Mouse (Mus musculus): ENCODE data around the gene BC048507. TPM values are rescaled to one million over a fixed set of nuclear protein-coding genes. Genes with fewer than 3 reads are reported as not detected.
"Not testable (repeated sequence)": the region's sequence is repeated elsewhere in the genome, so short reads cannot be mapped to it uniquely, and the experiment has no call there.

The BC048507 gene
- not detected in 2 replicates for polyA plus RNA-seq (2015; fragmentation: Nextera tagmentation; extraction: Ambion mirVana)

- Histone ChIP-seq H3K4me2 (no peak within 1 kb of the TSS), H3K4me1 (no peaks in the 10 kb centered on the region), H3K27ac (no peak within 1 kb of the TSS), H3K9me3 (no peaks in the 10 kb centered on the region), H3K27me3 (no peaks in the 10 kb centered on the region), H3K9ac (no peak within 1 kb of the TSS), H3K36me3 (no peaks in the 10 kb centered on the region), H3K4me3 (no peak within 1 kb of the TSS)
- no peak for ATAC-seq (ENCODE audit: insufficient number of reproducible peaks, low FRiP score, low TSS enrichment, low read depth)
- 75% methylated on average over 11 of the region's 11 CpGs for WGBS
Measured at GRCm38 (mm10) chr13:67863026-67863425, at the start of gene BC048507. Gene BC048507 (plus strand): TSS chr13:67863326.

DNA sequence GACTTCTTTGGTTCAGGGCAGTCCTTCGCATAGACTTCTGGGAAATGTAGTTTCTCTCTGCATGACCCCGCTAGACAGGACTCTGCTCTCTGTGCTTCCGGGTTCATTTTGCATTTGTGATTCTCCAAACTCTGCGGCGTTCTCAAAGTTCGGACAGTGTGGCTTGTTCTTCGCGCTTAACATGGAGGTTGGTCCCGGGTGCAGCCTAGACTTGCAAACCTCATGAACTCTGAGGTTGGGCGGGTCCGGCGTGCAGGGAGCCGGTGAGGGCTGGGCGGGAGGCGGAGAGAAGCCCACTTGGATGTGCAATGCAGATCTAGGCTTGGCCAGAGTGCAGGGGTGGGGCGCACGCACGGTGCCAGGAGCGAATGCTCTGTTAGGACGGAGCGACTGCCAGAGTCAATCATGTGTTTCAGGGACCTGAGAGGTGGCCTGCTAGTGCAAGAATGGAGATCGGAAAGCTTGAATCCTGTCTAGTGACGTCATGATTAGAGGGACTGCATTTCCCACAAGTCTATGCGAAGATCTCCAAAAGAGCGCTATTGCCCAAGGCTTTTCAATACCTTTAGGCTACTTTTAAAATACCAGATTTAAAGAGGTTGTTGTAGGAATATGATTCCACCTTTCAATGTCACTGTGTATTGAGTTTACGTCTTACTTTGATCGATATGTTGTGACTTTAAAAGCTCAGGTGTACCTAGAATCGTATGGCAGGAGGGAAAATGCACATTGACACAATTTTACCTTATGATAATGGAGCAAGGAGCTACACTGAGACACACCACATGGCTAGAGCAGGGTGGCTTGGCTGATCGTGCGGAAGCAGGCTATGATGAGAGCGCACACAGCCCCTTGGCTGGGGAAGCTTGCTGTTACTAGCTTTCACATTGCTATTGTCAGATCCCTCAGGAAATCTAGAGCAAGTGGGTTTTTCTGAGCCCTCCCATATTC lies 49.1 kb upstream of the BC048507 start, which contains the start of gene Zfp273:
Zfp273 (plus strand) TSS at position 31 of the 951 bp plus-strand sequence.
- Histone ChIP-seq H3K9me3 (no peaks in the 10 kb centered on the region), H3K36me3 (peaks cover 8% of the 10 kb centered on the region), H3K27ac (peak within 1 kb of the TSS; percentile 93), H3K4me3 (peak within 1 kb of the TSS; percentile 89), H3K27me3 (no peaks in the 10 kb centered on the region), H3K4me2 (peak within 1 kb of the TSS; percentile 65), H3K9ac (peak within 1 kb of the TSS; percentile 69), H3K4me1 (no peaks in the 10 kb centered on the region)
- WGBS: 4% methylated on average over 31 of the region's 31 CpGs
- ATAC-seq (ENCODE audit: insufficient number of reproducible peaks, low FRiP score, low TSS enrichment, low read depth): peak; percentile 92

DNA sequence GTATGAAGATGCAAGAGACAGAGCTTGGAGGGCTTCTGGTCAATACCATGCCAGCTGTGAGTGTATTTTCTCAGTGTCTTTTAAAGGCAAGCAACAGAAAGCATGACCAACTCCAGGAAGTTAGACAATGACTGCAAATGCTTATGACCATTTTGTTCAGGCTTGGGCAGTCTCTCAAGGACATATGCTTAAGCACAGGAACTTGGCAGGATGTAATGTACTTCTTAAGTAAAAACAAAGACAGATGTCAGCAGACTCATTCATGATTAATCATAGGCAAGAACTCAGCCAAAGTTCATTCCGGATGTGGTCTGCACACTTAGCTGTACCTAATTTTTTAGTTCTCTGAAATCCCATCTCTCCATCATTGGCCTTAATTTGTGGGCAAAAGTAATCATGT lies 44.5 kb upstream of the BC048507 start:
- Histone ChIP-seq H3K9ac (no peak overlapping the region), H3K4me1 (no peaks in the 10 kb centered on the region), H3K4me3 (no peak overlapping the region), H3K4me2 (no peak overlapping the region), H3K27ac (no peak overlapping the region), H3K9me3 (no peaks in the 10 kb centered on the region), H3K36me3 (peaks cover 29% of the 10 kb centered on the region), H3K27me3 (no peaks in the 10 kb centered on the region)
- no peak for ATAC-seq (ENCODE audit: insufficient number of reproducible peaks, low FRiP score, low TSS enrichment, low read depth)
- WGBS: 83% methylated on average over 1 of the region's 1 CpGs

DNA sequence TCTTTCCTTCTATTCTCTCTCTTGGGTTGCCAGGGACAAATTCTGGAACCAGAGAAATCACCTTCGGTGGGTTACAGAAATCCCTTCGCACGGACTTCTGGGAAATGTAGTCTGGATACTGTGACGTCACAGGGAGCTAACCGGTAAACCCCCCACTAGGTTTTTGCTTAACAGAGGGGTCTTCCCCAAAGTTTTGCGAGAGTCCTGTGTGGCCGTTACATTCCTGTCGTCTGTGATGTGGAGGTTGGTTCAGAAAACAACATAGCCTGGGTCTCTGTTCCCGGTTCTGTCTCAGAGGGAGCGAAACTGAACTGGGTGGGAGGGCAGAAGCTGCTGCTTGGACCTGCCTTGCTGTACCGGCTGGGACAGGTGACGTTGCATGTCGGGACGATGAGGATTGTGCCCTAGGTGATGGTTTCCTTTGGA lies 32.2 kb upstream of the BC048507 start, which contains the start of gene Gm10037:
Gm10037 (plus strand) TSS at position 196 of the 426 bp plus-strand sequence.
- Histone ChIP-seq H3K9ac (peak within 1 kb of the TSS; percentile 48), H3K4me1 (no peaks in the 10 kb centered on the region), H3K27me3 (no peaks in the 10 kb centered on the region), H3K27ac (no peak within 1 kb of the TSS; the same call in 1 of the 2 replicates), H3K4me2 (peak within 1 kb of the TSS; percentile 59), H3K36me3 (peaks cover 10% of the 10 kb centered on the region), H3K4me3 (peak within 1 kb of the TSS; percentile 61), H3K9me3 (no peaks in the 10 kb centered on the region)
- ATAC-seq (ENCODE audit: insufficient number of reproducible peaks, low FRiP score, low TSS enrichment, low read depth): peak; percentile 75
- 3% methylated on average over 14 of the region's 14 CpGs for WGBS

- not testable (repeated sequence) for H3K4me1 ChIP-seq; H3K9ac ChIP-seq; H3K36me3 ChIP-seq; H3K27ac ChIP-seq; H3K9me3 ChIP-seq; H3K4me3 ChIP-seq; H3K27me3 ChIP-seq; H3K4me2 ChIP-seq; ATAC-seq (ENCODE audit: insufficient number of reproducible peaks, low FRiP score, low TSS enrichment, low read depth)
Measured at GRCm38 (mm10) chr13:67833137-67833536, 30.0 kb upstream of the BC048507 start.

DNA sequence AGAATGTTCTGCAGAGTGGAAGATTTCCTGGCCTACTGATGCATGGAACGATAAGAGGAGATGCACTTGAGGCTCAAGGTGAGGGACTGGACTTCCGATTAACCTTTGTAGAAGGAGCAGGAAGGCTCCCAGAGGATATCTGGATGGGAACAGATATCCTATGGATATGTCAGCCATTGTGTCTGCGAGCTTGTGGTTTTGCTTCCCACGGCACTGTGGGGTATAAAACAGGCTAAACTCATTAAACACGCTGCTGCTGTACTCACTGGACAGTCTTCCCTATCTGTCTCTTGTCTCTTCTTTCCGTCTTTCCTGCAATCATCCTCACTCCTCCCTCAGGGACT lies 19.4 kb upstream of the BC048507 start:
- Histone ChIP-seq H3K27ac (no peak overlapping the region), H3K9ac (no peak overlapping the region), H3K4me3 (peak overlapping the region; percentile 40), H3K4me1 (peaks cover 2% of the 10 kb centered on the region; the same call in 1 of the 2 replicates), H3K27me3 (no peaks in the 10 kb centered on the region), H3K4me2 (peak overlapping the region; percentile 47), H3K36me3 (no peaks in the 10 kb centered on the region), H3K9me3 (no peaks in the 10 kb centered on the region)
- no peak for ATAC-seq (ENCODE audit: insufficient number of reproducible peaks, low FRiP score, low TSS enrichment, low read depth)
- 43% methylated on average over 6 of the region's 6 CpGs for WGBS

DNA sequence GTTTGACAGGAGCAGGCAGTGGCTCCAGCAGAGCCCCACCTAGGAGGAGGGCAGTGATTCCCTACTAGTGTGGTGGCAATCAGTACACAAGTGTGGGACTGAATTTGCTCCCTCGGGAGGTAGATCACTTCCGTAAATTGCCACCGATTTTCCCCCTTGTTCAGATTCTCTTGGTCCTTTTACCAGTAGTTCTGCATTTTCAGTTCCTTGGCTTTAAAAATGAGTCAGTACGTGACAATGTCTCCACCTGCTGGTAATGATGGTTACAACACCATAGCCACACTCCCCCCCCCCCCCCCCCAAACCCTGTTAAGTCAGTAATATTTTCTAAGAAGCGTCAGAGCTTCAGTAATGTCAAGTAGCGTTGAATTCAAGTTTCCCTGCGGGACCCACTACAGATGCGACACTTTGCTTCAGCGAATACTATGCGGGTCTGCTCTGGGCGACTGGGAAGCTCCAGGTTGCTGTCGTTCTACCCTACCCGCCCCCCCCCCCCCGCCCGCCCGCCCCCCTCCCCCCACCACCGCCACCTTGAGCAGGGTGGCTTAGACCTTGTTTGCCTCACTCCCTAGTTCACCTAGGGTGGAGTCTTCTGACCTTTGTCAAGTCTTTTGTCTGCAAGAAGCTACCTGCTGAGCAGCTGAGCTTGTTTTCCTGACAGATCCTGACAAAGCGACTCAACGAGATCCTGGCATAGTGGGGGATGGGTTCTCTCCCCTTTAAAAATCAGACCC lies 18.8 kb upstream of the BC048507 start:
- H3K9ac ChIP-seq: peak overlapping the region; percentile 31; the same call in 1 of the 2 replicates
- H3K36me3 ChIP-seq: no peaks in the 10 kb centered on the region
- H3K4me1 ChIP-seq: peaks cover 2% of the 10 kb centered on the region; the same call in 1 of the 2 replicates
- H3K4me3 ChIP-seq: peak overlapping the region; percentile 40
- H3K27me3 ChIP-seq: no peaks in the 10 kb centered on the region
- H3K9me3 ChIP-seq: no peaks in the 10 kb centered on the region
- ATAC-seq (ENCODE audit: insufficient number of reproducible peaks, low FRiP score, low TSS enrichment, low read depth): no peak
- peak overlapping the region; percentile 47 for H3K4me2 ChIP-seq
- H3K27ac ChIP-seq: no peak overlapping the region
- 1% methylated on average over 14 of the region's 19 CpGs for WGBS

DNA sequence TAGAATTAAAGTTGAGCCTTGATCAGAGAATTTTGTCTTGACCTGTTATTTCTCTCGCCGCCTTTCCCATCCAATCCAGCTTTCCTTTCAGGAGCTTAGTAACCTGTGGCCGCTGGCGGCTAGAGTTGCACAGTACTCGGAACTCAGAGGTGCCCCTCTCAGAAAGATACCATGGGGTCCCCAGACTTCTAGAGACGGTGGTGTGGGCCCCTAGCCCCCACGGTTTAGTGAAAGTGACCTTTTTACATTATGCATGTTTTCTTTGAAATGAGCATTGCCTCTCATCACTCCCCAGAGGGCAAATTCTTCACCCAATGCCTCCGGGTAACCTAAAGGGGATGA lies 18.3 kb upstream of the BC048507 start:
- Histone ChIP-seq H3K36me3 (no peaks in the 10 kb centered on the region), H3K27ac (no peak overlapping the region), H3K4me3 (peak overlapping the region; percentile 40), H3K4me1 (peaks cover 2% of the 10 kb centered on the region; the same call in 1 of the 2 replicates), H3K27me3 (no peaks in the 10 kb centered on the region), H3K4me2 (peak overlapping the region; percentile 47), H3K9ac (peak overlapping the region; percentile 31; the same call in 1 of the 2 replicates), H3K9me3 (no peaks in the 10 kb centered on the region)
- ATAC-seq (ENCODE audit: insufficient number of reproducible peaks, low FRiP score, low TSS enrichment, low read depth): no peak
- WGBS: 32% methylated on average over 8 of the region's 8 CpGs

- Histone ChIP-seq H3K9me3 (no peaks in the 10 kb centered on the region), H3K27me3 (no peaks in the 10 kb centered on the region), H3K4me3 (no peak overlapping the region), H3K4me1 (no peaks in the 10 kb centered on the region), H3K27ac (no peak overlapping the region), H3K36me3 (no peaks in the 10 kb centered on the region), H3K4me2 (no peak overlapping the region), H3K9ac (no peak overlapping the region)
- 81% methylated on average over 3 of the region's 3 CpGs for WGBS
- ATAC-seq (ENCODE audit: insufficient number of reproducible peaks, low FRiP score, low TSS enrichment, low read depth): no peak
Measured at GRCm38 (mm10) chr13:67850361-67850760, 12.8 kb upstream of the BC048507 start.

DNA sequence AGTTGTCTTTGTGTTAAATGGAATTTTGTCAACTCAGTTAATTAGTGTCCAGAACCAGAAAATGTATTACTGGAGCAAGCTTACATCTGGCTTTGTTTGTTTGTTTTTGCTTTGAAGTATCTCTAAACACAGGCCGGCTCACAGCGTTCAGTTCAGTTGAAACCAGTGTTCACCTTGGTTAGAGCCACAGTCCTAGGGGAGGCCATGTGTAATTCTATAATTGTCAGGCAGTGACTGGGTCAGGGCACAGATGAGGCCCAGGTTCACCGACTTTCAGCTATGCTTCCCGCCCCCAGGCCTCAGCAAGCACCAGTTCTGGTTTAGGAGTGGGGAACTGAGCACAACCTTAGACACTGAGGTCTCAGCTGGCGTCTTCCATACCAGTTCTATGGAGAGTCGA lies 10.0 kb upstream of the BC048507 start:
- no peaks in the 10 kb centered on the region for H3K9me3 ChIP-seq
- H3K4me2 ChIP-seq: no peak overlapping the region
- ATAC-seq (ENCODE audit: insufficient number of reproducible peaks, low FRiP score, low TSS enrichment, low read depth): no peak
- H3K27me3 ChIP-seq: no peaks in the 10 kb centered on the region
- no peak overlapping the region for H3K27ac ChIP-seq
- WGBS: 62% methylated on average over 6 of the region's 6 CpGs
- H3K9ac ChIP-seq: no peak overlapping the region
- no peak overlapping the region for H3K4me3 ChIP-seq
- H3K36me3 ChIP-seq: no peaks in the 10 kb centered on the region
- no peaks in the 10 kb centered on the region for H3K4me1 ChIP-seq

- H3K9me3 ChIP-seq: no peaks in the 10 kb centered on the region
- no peak overlapping the region for H3K27ac ChIP-seq
- no peak for ATAC-seq (ENCODE audit: insufficient number of reproducible peaks, low FRiP score, low TSS enrichment, low read depth)
- H3K9ac ChIP-seq: no peak overlapping the region
- no peak overlapping the region for H3K4me2 ChIP-seq
- H3K27me3 ChIP-seq: no peaks in the 10 kb centered on the region
- H3K4me1 ChIP-seq: no peaks in the 10 kb centered on the region
- no peaks in the 10 kb centered on the region for H3K36me3 ChIP-seq
- 83% methylated on average over 2 of the region's 2 CpGs for WGBS
- H3K4me3 ChIP-seq: no peak overlapping the region
Measured at GRCm38 (mm10) chr13:67853983-67854382, 9.1 kb upstream of the BC048507 start.

DNA sequence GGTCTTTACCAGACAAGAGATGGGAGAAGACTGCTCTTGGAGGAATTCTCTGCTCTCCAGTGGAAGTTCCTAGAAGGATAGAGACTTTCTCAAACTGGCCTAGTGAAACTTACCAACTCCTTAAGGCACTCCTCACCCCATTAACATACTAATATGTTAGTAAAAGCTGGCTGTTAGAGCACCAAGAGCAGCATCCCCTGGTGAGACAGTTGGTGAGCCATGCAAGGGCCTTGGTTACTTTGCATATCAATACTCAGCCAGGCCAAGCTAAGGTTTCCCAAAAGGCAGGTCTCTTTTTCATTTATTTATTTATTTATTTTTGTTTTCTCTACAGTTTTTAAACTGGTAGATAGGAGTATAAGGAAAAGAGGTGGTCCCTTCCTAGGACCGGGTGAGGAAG lies 5.8 kb upstream of the BC048507 start:
- Histone ChIP-seq H3K36me3 (no peaks in the 10 kb centered on the region), H3K9ac (no peak overlapping the region), H3K4me3 (no peak overlapping the region), H3K27ac (no peak overlapping the region), H3K9me3 (no peaks in the 10 kb centered on the region), H3K4me2 (no peak overlapping the region), H3K4me1 (no peaks in the 10 kb centered on the region), H3K27me3 (no peaks in the 10 kb centered on the region)
- WGBS: 23% methylated on average over 1 of the region's 1 CpGs
- no peak for ATAC-seq (ENCODE audit: insufficient number of reproducible peaks, low FRiP score, low TSS enrichment, low read depth)

Measured in limb, embryonic 15.5 days (tissue).